Mouse (Mus musculus) neural tube, embryonic 15.5 days (tissue): ENCODE results near the gene Mrpl54. TPM values are rescaled to one million over a fixed set of nuclear protein-coding genes. Genes with fewer than 3 reads are reported as not detected.

Source experiments
- ATAC-seq: fragments of 200-750 bp; cut with Nextera tagmentation; 2 replicates; pipeline ENCODE4 v1.8.0; 2017; ENCODE audit warnings: mild to moderate bottlenecking, moderate TSS enrichment, moderate library complexity; ENCODE audit not compliant: low FRiP score
- H3K27ac ChIP-seq: fragments of 300-500 bp; sonication (generic); replicated peaks from 2 replicates; pipeline ENCODE4 v1.5.1; 2015; ENCODE audit warnings: mild to moderate bottlenecking, inconsistent platforms
- H3K27me3 ChIP-seq: fragments of 300-500 bp; sonication (generic); replicated peaks from 2 replicates; pipeline ENCODE4 v1.6.1; 2015; ENCODE audit warnings: inconsistent platforms
- H3K36me3 ChIP-seq: fragments of 300-500 bp; sonication (generic); 2 replicates; pipeline ENCODE4 v1.6.1; 2015; ENCODE audit warnings: inconsistent platforms
- H3K4me1 ChIP-seq: fragments of 300-500 bp; sonication (generic); 2 replicates; pipeline ENCODE4 v1.6.1; 2015; ENCODE audit warnings: inconsistent platforms
- H3K4me2 ChIP-seq: fragments of 300-500 bp; sonication (generic); 2 replicates; pipeline ENCODE4 v1.6.1; 2015; ENCODE audit warnings: inconsistent platforms, mild to moderate bottlenecking, moderate library complexity
- H3K4me3 ChIP-seq: fragments of 300-500 bp; sonication (generic); replicated peaks from 2 replicates; pipeline ENCODE4 v1.5.1; 2015; ENCODE audit warnings: mild to moderate bottlenecking, inconsistent platforms
- H3K9ac ChIP-seq: fragments of 300-500 bp; sonication (generic); replicated peaks from 2 replicates; pipeline ENCODE4 v1.6.1; 2015; ENCODE audit warnings: mild to moderate bottlenecking, inconsistent platforms
- H3K9me3 ChIP-seq: fragments of 300-500 bp; sonication (generic); replicated peaks from 2 replicates; pipeline ENCODE4 v1.6.1; 2016; ENCODE audit warnings: inconsistent platforms
- WGBS: fragments of 180-500 bp; shearing (Covaris S2); methylation state at CpG from one replicate; pipeline ENCODE4 v1.1.7; 2015; ENCODE audit warnings: mixed read lengths; 5-methylcytosine and 5-hydroxymethylcytosine counted together
- polyA plus RNA-seq: library from polyadenylated mRNA; unstranded; fragments of >200 nt; fragmentation: Nextera tagmentation; extraction: Ambion mirVana; gene quantifications from 2 replicates; pipeline ENCODE4 v1.2.1, GENCODE M21; 2015

The Mrpl54 gene
- polyA plus RNA-seq, 1 experiment from 2014 or later = 155 TPM

- peaks cover 23% of the 10 kb centered on the region for H3K36me3 ChIP-seq
- H3K4me3 ChIP-seq = no peak overlapping the region
- ATAC-seq = no peak
- no peak overlapping the region for H3K27ac ChIP-seq
- peaks cover 37% of the 10 kb centered on the region for H3K4me1 ChIP-seq
- H3K9me3 ChIP-seq = no peaks in the 10 kb centered on the region
- no peak overlapping the region for H3K4me2 ChIP-seq
- H3K27me3 ChIP-seq = no peaks in the 10 kb centered on the region
- WGBS = 71% methylated on average over 14 of the region's 14 CpGs
- no peak overlapping the region for H3K9ac ChIP-seq
These were observed 36.1 kb upstream of the Mrpl54 start for GRCm38 (mm10) chr10:81302781-81303218.

DNA sequence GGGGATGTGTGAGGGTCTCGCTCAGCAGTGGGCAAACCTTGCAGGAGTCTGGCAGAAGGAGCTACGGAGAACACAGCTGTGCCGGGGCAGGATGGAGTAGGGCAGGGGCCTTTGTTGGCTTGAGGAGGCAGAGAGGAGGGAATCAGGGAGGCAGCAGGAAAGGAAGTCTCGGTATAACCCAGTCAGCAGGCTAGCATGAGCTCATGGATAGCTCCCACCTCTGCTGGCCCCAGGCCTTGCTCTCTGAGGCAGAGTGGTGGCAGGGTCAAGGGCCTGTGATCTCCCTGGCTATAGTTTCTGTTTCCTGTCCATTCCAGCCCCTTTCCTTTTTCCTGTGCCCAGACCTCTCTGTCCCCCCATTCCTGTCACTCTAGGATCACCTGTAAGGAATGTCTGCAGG lies 35.6 kb upstream of the Mrpl54 start:
- 52% methylated on average over 4 of the region's 4 CpGs for WGBS
- Histone ChIP-seq H3K4me1 (peaks cover 42% of the 10 kb centered on the region), H3K4me3 (no peak overlapping the region), H3K4me2 (no peak overlapping the region), H3K27ac (no peak overlapping the region), H3K36me3 (peaks cover 18% of the 10 kb centered on the region), H3K9me3 (no peaks in the 10 kb centered on the region), H3K9ac (no peak overlapping the region), H3K27me3 (no peaks in the 10 kb centered on the region)
- ATAC-seq = no peak

- Histone ChIP-seq H3K36me3 (peaks cover 8% of the 10 kb centered on the region), H3K9ac (no peak overlapping the region), H3K4me3 (no peak overlapping the region), H3K4me1 (peaks cover 43% of the 10 kb centered on the region), H3K27me3 (no peaks in the 10 kb centered on the region), H3K9me3 (no peaks in the 10 kb centered on the region), H3K4me2 (no peak overlapping the region), H3K27ac (no peak overlapping the region)
- no peak for ATAC-seq
- WGBS = 81% methylated on average over 9 of the region's 9 CpGs
These were observed 34.6 kb upstream of the Mrpl54 start for GRCm38 (mm10) chr10:81301321-81301720.

DNA sequence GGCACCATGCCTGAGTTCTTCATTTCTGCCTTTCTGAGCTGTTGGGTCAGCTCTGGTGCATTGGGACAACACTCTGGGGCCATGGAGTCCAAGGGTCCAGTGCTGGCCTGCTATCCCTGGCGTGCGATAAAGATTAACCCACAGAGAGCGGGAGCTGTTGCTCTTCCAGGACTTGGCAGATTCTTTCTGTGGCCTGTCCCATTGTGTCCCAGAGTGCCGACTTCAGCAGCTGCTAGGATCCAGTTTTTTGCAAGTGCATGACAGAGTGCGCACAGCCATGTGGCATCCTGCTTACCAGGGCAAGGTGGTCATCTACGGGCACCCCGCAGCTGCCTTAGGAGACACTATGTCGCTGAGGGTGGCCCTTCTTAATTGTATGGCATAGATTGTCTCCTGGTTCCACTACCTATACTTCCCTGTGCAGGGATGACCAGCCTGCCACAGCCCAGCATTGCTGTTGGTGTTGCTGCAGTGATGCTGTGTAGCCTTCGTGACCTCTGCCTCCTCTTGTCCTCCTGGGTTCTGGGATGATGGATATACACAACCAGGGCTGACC lies 33.7 kb upstream of the Mrpl54 start:
- H3K36me3 ChIP-seq = no peaks in the 10 kb centered on the region
- no peak overlapping the region for H3K9ac ChIP-seq
- no peaks in the 10 kb centered on the region for H3K27me3 ChIP-seq
- 81% methylated on average over 9 of the region's 9 CpGs for whole genome bisulfite sequencing
- ATAC-seq = no peak
- no peak overlapping the region for H3K4me2 ChIP-seq
- H3K27ac ChIP-seq = no peak overlapping the region
- H3K9me3 ChIP-seq = no peaks in the 10 kb centered on the region
- H3K4me3 ChIP-seq = no peak overlapping the region
- peaks cover 52% of the 10 kb centered on the region for H3K4me1 ChIP-seq

- Histone ChIP-seq H3K4me1 (peaks cover 58% of the 10 kb centered on the region), H3K27ac (no peak overlapping the region), H3K4me2 (no peak overlapping the region), H3K27me3 (no peaks in the 10 kb centered on the region), H3K4me3 (no peak overlapping the region), H3K9ac (0 out of 2 replicates have a peak overlapping the region, but pooled peaks have one; percentile 3), H3K36me3 (no peaks in the 10 kb centered on the region), H3K9me3 (no peaks in the 10 kb centered on the region)
- 91% methylated on average over 14 of the region's 14 CpGs for WGBS
- no peak for ATAC-seq
These were observed 33.0 kb upstream of the Mrpl54 start for GRCm38 (mm10) chr10:81299585-81300351.

DNA sequence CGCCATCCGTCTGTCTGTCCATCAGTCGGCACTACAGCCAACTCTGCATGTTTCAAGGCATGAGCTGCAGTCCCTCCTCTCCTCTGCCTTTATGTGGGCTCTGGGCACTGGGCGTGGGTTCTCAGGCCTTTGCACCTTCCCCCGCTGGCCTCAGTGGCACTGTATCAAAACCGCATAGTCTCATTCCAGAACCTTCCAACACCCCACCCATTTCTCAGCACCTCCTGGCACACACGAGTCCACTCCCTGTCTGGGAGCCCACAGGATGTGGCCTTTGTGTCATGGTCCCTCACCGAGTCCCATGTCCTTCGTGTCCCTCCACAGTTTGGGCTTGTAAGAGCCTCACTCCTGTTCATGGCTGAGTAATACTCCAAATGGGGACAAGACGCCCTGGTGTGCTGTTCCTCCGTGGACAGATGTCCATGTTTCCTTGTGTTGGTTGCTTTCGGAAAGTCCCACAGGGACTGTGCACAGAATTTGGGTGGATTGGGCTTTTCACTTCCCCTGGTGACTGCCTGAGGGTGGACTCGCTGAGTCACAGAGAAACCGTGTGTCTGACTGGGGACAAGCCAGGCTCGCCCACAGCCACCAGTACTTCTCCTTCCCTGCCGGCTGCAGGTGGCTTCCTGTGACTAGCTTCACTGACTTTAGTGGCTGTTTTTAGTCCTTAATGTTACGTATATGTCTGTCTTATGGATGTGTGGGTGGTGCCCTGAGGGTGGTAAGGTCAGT lies 31.8 kb upstream of the Mrpl54 start:
- no peak overlapping the region for H3K27ac ChIP-seq
- H3K9ac ChIP-seq = no peak overlapping the region
- H3K4me3 ChIP-seq = no peak overlapping the region
- H3K9me3 ChIP-seq = no peaks in the 10 kb centered on the region
- 92% methylated on average over 17 of the region's 17 CpGs for WGBS
- ATAC-seq = no peak
- no peaks in the 10 kb centered on the region for H3K36me3 ChIP-seq
- H3K4me2 ChIP-seq = no peak overlapping the region
- peaks cover 61% of the 10 kb centered on the region for H3K4me1 ChIP-seq
- H3K27me3 ChIP-seq = no peaks in the 10 kb centered on the region

DNA sequence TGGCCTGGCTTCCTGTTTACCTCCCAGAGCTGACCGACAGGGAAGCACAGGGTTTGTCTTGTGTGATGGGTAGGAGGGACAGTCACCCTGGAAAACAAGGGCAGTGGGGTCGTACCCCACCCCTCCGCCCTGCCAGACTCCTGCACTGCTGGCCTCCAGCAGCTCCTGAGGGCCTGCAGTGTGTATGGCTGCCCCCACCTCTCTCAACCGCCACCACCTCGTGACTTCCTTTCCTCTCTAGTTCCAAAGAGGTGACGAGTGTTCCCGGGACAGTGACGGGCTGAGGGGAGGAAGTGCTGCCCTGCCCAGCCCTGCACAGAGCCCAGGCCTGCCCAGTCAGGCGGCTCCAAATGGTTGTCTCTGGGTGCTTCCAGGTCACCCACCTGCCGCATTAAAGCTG lies 31.1 kb upstream of the Mrpl54 start:
- Histone ChIP-seq H3K4me2 (no peak overlapping the region), H3K9me3 (no peaks in the 10 kb centered on the region), H3K27ac (0 out of 2 replicates have a peak overlapping the region, but pooled peaks have one; percentile 23), H3K9ac (no peak overlapping the region), H3K4me3 (no peak overlapping the region), H3K36me3 (no peaks in the 10 kb centered on the region), H3K27me3 (no peaks in the 10 kb centered on the region), H3K4me1 (peaks cover 56% of the 10 kb centered on the region)
- 72% methylated on average over 10 of the region's 10 CpGs for WGBS
- no peak for ATAC-seq

- Histone ChIP-seq H3K27ac (0 out of 2 replicates have a peak overlapping the region, but pooled peaks have one; percentile 23), H3K27me3 (no peaks in the 10 kb centered on the region), H3K9me3 (no peaks in the 10 kb centered on the region), H3K4me2 (no peak overlapping the region), H3K9ac (no peak overlapping the region), H3K4me3 (no peak overlapping the region), H3K36me3 (no peaks in the 10 kb centered on the region), H3K4me1 (peaks cover 50% of the 10 kb centered on the region)
- no peak for ATAC-seq
- WGBS = 85% methylated on average over 6 of the region's 6 CpGs
These were observed 30.5 kb upstream of the Mrpl54 start for GRCm38 (mm10) chr10:81297246-81297645.

- WGBS = 98% methylated on average over 6 of the region's 6 CpGs
- H3K4me3 ChIP-seq = no peak overlapping the region
These were observed 28.5 kb upstream of the Mrpl54 start for GRCm38 (mm10) chr10:81295185-81295584.

DNA sequence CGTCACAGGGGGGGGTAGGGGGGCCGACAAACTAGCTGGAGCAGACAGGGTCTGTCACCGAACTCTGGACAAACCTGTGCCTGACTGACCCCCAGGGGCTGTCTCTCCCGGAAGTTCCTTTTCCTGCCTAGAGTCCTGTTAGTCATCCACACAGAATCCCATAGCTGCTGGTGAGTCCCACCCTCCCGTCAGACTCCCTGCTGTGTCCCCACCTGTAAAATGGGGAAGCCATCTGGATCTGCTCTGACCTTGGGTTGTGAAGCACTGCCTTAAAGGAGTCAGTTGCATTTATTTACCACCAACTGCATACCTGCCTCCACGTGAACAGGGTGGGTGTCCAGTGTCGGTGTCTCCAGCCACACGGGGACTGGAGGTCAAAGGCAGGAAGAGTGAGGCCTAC lies 27.7 kb upstream of the Mrpl54 start:
- Histone ChIP-seq H3K27ac (peak overlapping the region; percentile 88; the same call in 1 of the 2 replicates), H3K9ac (peak overlapping the region; percentile 91), H3K4me3 (peak overlapping the region; percentile 90), H3K27me3 (peaks cover 19% of the 10 kb centered on the region), H3K9me3 (no peaks in the 10 kb centered on the region), H3K36me3 (no peaks in the 10 kb centered on the region), H3K4me2 (peak overlapping the region; percentile 95), H3K4me1 (peaks cover 51% of the 10 kb centered on the region)
- WGBS = 46% methylated on average over 8 of the region's 8 CpGs
- ATAC-seq = no peak

More at GRCm38 (mm10) chr10:81295185-81295584, 28.5 kb upstream of the Mrpl54 start:
- no peaks in the 10 kb centered on the region for H3K36me3 ChIP-seq
- peaks cover 13% of the 10 kb centered on the region for H3K27me3 ChIP-seq
- no peaks in the 10 kb centered on the region for H3K9me3 ChIP-seq
- peaks cover 47% of the 10 kb centered on the region for H3K4me1 ChIP-seq
- H3K27ac ChIP-seq = no peak overlapping the region
- 0 out of 2 replicates have a peak overlapping the region, but pooled peaks have one; percentile 91 for H3K9ac ChIP-seq
- ATAC-seq = no peak
- H3K4me2 ChIP-seq = peak overlapping the region; percentile 95

DNA sequence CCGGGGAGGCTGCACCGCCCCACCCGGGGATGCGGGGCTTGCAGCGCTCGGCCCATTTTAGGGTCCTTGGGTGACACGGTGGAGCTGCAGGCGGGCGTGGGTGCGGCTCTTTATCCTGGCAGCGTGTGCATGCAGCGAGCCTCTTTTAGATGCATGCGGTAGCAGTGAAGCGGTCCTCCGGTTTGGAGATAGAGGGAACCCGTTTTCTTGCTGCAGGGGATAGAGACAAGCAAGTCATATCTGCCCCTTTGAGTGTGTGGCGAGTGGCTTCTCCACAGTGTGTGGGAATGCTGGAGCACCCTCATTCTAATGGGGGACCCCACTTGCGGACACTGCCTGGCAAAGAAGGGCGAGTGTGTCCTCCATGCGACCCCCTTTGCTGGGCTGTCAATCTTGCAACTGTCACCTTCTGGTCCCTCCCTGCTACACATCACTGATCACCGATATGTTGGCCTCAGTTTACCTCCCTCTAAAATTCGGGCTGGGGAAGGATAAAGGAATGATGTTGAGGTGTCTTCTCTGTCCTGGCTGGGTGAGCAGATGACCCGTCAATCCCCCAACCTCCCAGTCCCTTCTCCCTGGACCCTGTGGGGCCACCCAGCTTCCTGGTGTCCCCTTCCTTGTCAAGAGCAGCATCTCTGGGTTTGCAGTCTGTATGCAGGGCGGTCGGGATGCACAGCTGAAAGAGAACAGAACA lies 26.7 kb upstream of the Mrpl54 start:
- WGBS = 3% methylated on average over 25 of the region's 25 CpGs
- H3K4me1 ChIP-seq = peaks cover 52% of the 10 kb centered on the region
- H3K4me2 ChIP-seq = peak overlapping the region; percentile 95
- H3K27ac ChIP-seq = peak overlapping the region; percentile 88
- peaks cover 22% of the 10 kb centered on the region for H3K27me3 ChIP-seq
- no peaks in the 10 kb centered on the region for H3K9me3 ChIP-seq
- H3K9ac ChIP-seq = peak overlapping the region; percentile 91
- H3K4me3 ChIP-seq = peak overlapping the region; percentile 90
- H3K36me3 ChIP-seq = no peaks in the 10 kb centered on the region
- peak; percentile 25 for ATAC-seq
